Mouse (Mus musculus): ENCODE measurements around the gene Apol10a. TPM values are rescaled to one million over a fixed set of nuclear protein-coding genes. Genes with fewer than 3 reads are reported as not detected.
"Not testable (repeated sequence)": the region's sequence is repeated elsewhere in the genome, so short reads cannot be mapped to it uniquely, and the experiment has no call there.

The Apol10a gene
- polyA plus RNA-seq, 1 experiment from 2014 or later: not detected

DNA sequence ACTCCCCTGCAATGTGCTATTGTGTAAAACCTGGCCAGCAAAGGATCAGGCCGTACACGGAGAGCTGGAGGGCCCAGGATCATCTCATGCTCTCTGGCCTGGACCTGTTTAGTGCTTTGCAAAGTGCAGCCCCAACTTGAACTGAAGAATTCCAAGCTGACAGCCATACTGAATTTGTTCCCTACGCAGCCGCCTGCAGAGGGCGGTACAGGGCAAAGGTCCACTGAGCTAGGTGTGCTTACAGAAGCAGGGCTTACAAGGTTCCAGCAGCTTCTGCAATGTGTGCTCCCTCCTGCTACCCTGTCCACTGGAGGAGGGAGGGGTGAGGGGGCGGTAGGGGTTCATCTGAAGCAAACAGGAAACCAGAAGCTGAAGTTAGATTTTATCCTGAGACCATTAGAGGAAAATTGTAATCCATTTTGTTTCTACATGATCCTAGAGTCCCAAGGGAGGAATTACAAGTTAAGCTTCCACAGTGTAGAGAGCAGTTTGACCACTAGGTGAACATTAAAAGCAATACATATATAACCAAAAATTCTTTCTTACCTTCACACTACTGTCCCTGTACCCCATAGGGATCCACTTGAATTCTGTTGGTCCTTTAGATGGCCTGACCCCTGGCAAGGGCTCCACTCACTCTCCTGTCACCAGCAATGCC, 46.5 kb downstream of the Apol10a start:
- H3K4me1 ChIP-seq (replicated peaks); H3K36me3 ChIP-seq; H3K9me3 ChIP-seq; ATAC-seq (ENCODE audit: low FRiP score, low read depth); H3K4me3 ChIP-seq; H3K27me3 ChIP-seq; H3K4me2 ChIP-seq; H3K9ac ChIP-seq; H3K27ac ChIP-seq (replicated peaks): not testable (repeated sequence)
- 16% methylated on average over 6 of the region's 6 CpGs for WGBS

DNA sequence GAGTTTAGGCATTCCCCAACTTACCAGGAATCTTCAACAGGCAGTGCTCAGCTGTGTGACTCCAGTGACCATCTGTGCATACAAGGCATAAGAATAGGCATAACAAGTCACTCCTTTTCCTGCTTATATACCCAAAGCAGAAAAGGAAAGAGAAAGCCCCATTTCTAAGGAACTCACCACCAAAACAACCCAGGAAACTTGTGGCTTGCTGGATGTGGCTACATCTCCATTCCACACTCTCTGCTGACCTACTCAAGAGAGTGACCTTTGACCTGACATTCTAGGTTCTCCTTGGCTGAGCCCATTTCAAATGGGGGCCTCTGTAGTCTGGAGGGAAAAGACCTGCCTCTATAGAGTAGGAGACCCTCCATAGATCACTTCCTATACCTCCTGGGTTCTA, 56.4 kb downstream of the Apol10a start, which contains the start of gene Apol7c:
Apol7c (minus strand) TSS at position 101 of the 400 bp plus-strand sequence.
- no peak within 1 kb of the TSS for H3K27ac ChIP-seq (replicated peaks)
- no peaks in the 10 kb centered on the region for H3K36me3 ChIP-seq
- ATAC-seq (ENCODE audit: low FRiP score, low read depth): no peak
- no peaks in the 10 kb centered on the region for H3K27me3 ChIP-seq
- H3K9me3 ChIP-seq: no peaks in the 10 kb centered on the region
- no peaks in the 10 kb centered on the region for H3K4me1 ChIP-seq (replicated peaks)
- no peak within 1 kb of the TSS for H3K9ac ChIP-seq
- H3K4me3 ChIP-seq: no peak within 1 kb of the TSS
- H3K4me2 ChIP-seq: no peak within 1 kb of the TSS

DNA sequence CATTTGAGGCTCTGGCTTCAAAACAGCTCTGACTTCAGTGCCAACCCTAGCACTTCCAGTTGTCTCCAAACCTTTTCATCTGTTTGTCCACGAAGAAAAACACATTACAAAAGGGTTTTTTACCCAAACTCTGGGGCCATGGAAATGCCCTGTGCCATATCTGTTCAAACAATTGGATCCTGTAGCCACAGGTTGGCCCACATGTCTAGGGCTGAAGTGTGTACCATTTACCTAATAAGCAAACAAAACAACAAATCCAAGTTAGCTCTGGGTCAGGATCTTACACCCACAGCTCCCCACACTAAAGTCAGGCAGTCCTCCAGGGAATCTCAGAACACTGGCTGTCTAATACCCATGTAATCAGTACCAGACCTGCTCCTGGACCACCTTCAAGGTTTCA, 62.4 kb downstream of the Apol10a start:
- 34% methylated on average over 1 of the region's 1 CpGs for WGBS
- ATAC-seq (ENCODE audit: low FRiP score, low read depth); H3K9me3 ChIP-seq: not testable (repeated sequence)

More for the DNA sequence above, 62.4 kb downstream of the Apol10a start:
- not testable (repeated sequence) for H3K27me3 ChIP-seq; H3K4me2 ChIP-seq; H3K4me3 ChIP-seq; H3K36me3 ChIP-seq; H3K4me1 ChIP-seq (replicated peaks); H3K27ac ChIP-seq (replicated peaks); H3K9ac ChIP-seq

Other genes with a start within 250 kb of the Apol10a start
- gene Rbfox2, start 170.0 kb upstream of the Apol10a start, polyA plus RNA-seq (2015; fragmentation: Nextera tagmentation; extraction: Ambion mirVana): 140 and 151 TPM in 2 replicates
- gene Apol7a, start 77.9 kb upstream of the Apol10a start, polyA plus RNA-seq (2015; fragmentation: Nextera tagmentation; extraction: Ambion mirVana): 0.07 TPM in 1 of 2 replicates, not detected in the other
- 0.04 and 0.09 TPM in 2 replicates for gene Apol9a, start 65.9 kb upstream of the Apol10a start, polyA plus RNA-seq (2015; fragmentation: Nextera tagmentation; extraction: Ambion mirVana)
- gene Apol7b, start 29.6 kb upstream of the Apol10a start, polyA plus RNA-seq (2015; fragmentation: Nextera tagmentation; extraction: Ambion mirVana): not detected in 2 replicates
- gene Apol11a, start 31.2 kb downstream of the Apol10a start, polyA plus RNA-seq (2015; fragmentation: Nextera tagmentation; extraction: Ambion mirVana): not detected in 2 replicates
- gene Apol7c, start 56.3 kb downstream of the Apol10a start, polyA plus RNA-seq (2015; fragmentation: Nextera tagmentation; extraction: Ambion mirVana): not detected in 2 replicates
- gene 1700025B11Rik, start 84.8 kb downstream of the Apol10a start, polyA plus RNA-seq (2015; fragmentation: Nextera tagmentation; extraction: Ambion mirVana): not detected in 2 replicates
- 0.12 and 0.16 TPM in 2 replicates for gene Apol10b, start 119.1 kb downstream of the Apol10a start, polyA plus RNA-seq (2015; fragmentation: Nextera tagmentation; extraction: Ambion mirVana)
- not detected in 2 replicates for gene Gm36245, start 122.2 kb downstream of the Apol10a start, polyA plus RNA-seq (2015; fragmentation: Nextera tagmentation; extraction: Ambion mirVana)
- gene Apol11b, start 166.2 kb downstream of the Apol10a start, polyA plus RNA-seq (2015; fragmentation: Nextera tagmentation; extraction: Ambion mirVana): not detected in 2 replicates
- gene Apol7e, start 221.8 kb downstream of the Apol10a start, polyA plus RNA-seq (2015; fragmentation: Nextera tagmentation; extraction: Ambion mirVana): not detected in 2 replicates